ENCODE assay signal across 8 mouse cellular contexts in the genomic region with DNA sequence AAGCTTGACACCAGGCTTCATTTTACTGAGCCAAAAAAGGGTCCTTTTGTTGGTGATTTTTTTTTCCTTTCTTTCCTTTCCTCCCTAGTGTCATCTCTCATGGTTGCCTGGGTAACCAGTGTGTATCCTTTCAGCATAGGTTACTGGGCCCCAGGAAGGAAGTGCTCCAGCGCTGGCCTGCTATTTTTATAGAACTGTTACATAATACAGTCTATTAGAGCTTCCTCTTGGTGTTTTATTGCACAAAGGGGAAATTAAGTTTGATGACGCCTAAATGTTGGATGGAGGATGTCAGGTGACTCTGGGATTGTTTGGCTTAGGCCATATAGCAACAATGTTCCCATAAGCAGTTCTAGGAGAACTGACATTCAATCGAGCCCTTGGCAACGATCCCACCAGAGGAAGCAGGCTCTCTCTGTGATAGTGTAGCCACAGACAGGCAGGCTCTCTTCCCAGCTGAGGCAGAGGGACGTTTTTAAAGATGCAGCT. TPM values are rescaled to one million over a fixed set of nuclear protein-coding genes. Genes with fewer than 3 reads are reported as not detected.
DNase-seq lines count a peak whose midpoint lies in the region; ATAC-seq and TF ChIP-seq lines count a peak whose summit lies in the region.

No protein-coding gene starts in this region.

- peak; percentile 15 for DNase-seq in retina, adult 2 months (ENCODE audit: low read depth, low spot score)
- no peak for DNase-seq in retina, embryonic 14.5 days (ENCODE audit: low spot score)
- DNase-seq in gastrocnemius, postnatal 36 days = peak; percentile 57 to 61
- DNase-seq in left cerebral cortex, adult 8-10 months (ENCODE audit: low spot score in 2 of 2) = peak; percentile 59 to 63
- peak; percentile 86 for DNase-seq in lung, postnatal 25 days (ENCODE audit: low spot score)
- DNase-seq in right cerebral cortex, postnatal 25 days = peak; percentile 63

- H3K27me3 ChIP-seq in intestine, embryonic 15.5 days (replicated peaks) = no peaks in the 10 kb centered on the region

- H3K9ac ChIP-seq in intestine, embryonic 15.5 days = no peak overlapping the region

- H3K9me3 ChIP-seq in intestine, embryonic 15.5 days = no peaks in the 10 kb centered on the region

- WGBS in intestine, embryonic 15.5 days = 8% methylated on average over 5 of the region's 5 CpGs

- H3K4me3 ChIP-seq in cortical plate, adult 2 months (ENCODE audit: insufficient read depth, low read length) = no peak overlapping the region
- H3K4me3 ChIP-seq in intestine, embryonic 15.5 days (replicated peaks) = no peak overlapping the region

- H3K4me2 ChIP-seq in intestine, embryonic 15.5 days (replicated peaks) = no peak overlapping the region

- no peak for TF ChIP-seq POLR2A in cortical plate, adult 2 months (IDR thresholded peaks at IDR 0.05; ENCODE audit: extremely low read depth, insufficient read depth, low read length)

- intact Hi-C loops in gastrocnemius, postnatal 36 days (cut with DNase I) = no loop called here

- TF ChIP-seq CTCF in cortical plate, adult 2 months (IDR thresholded peaks at IDR 0.05; ENCODE audit: extremely low read depth, insufficient read depth, low read length) = no peak

- H3K27ac ChIP-seq in cortical plate, adult 2 months (ENCODE audit: insufficient read depth, low read length) = peak overlapping the region; percentile 66
- H3K27ac ChIP-seq in intestine, embryonic 15.5 days = peak overlapping the region; percentile 75

- ATAC-seq in intestine, embryonic 15.5 days = peak; percentile 88

- H3K36me3 ChIP-seq in intestine, embryonic 15.5 days = no peaks in the 10 kb centered on the region

- peaks cover 3% of the 10 kb centered on the region for H3K4me1 ChIP-seq in cortical plate, adult 2 months (ENCODE audit: control insufficient read depth, insufficient read depth, low read length)
- peaks cover 20% of the 10 kb centered on the region for H3K4me1 ChIP-seq in intestine, embryonic 15.5 days (replicated peaks)

RNA-seq across cellular contexts. Expression of a gene that starts 45.0 kb away (rescaled TPM):
- polyA plus RNA-seq in cortical plate, adult 2 months (2012; rRNA removed) = 13.9 and 14.3 TPM in 2 replicates
- not detected for total RNA-seq in gastrocnemius, postnatal 36 days (2021)
- 4.8 and 5.1 TPM in 2 replicates for polyA plus RNA-seq in intestine, embryonic 15.5 days (2015; fragmentation: Nextera tagmentation; extraction: Ambion mirVana)
- total RNA-seq in left cerebral cortex, adult 8-10 months (2022) = 1 to 10 TPM; 4.0 to 5.3 (median 4.5) TPM

Comparison
In these comparisons a context has a peak if more than half of its experiments do, and no peak if none do; other contexts are left out.
1. RNA of a gene that starts 45.0 kb away (total RNA-seq): 4.0 to 5.3 TPM in left cerebral cortex, adult 8-10 months; not detected in gastrocnemius, postnatal 36 days; every median in the first group is over 4 times any median in the second.